Mouse (Mus musculus) liver, adult (tissue): ENCODE results near the gene Calu.

Experiments used
- GATA4 ChIP-seq: IDR thresholded peaks from 2 replicates; pipeline ENCODE4 v1.6.1; 2014; ENCODE audit warnings: mild to moderate bottlenecking, low read length; ENCODE audit not compliant: insufficient replicate concordance

The Calu gene

GRCm38 (mm10) chr6:29396714-29397540 is 49.1 kb downstream of the Calu start:
- no peak for TF ChIP-seq GATA4

- TF ChIP-seq GATA4: no peak
Measured at GRCm38 (mm10) chr6:29397575-29397974, 49.7 kb downstream of the Calu start.

- no peak for TF ChIP-seq GATA4
Measured at GRCm38 (mm10) chr6:29399851-29400250, 52.0 kb downstream of the Calu start.

- TF ChIP-seq GATA4: no peak
Measured at GRCm38 (mm10) chr6:29402693-29403342, 54.9 kb downstream of the Calu start.

GRCm38 (mm10) chr6:29406412-29406811 is 58.5 kb downstream of the Calu start:
- TF ChIP-seq GATA4: no peak

GRCm38 (mm10) chr6:29415446-29415845 is 67.6 kb downstream of the Calu start:
- no peak for TF ChIP-seq GATA4

GRCm38 (mm10) chr6:29420596-29420995 is 72.7 kb downstream of the Calu start:
- no peak for TF ChIP-seq GATA4

GRCm38 (mm10) chr6:29425118-29425517 is 77.2 kb downstream of the Calu start:
- no peak for TF ChIP-seq GATA4

- no peak for TF ChIP-seq GATA4
Measured at GRCm38 (mm10) chr6:29426331-29426730, 78.5 kb downstream of the Calu start.
